Mouse (Mus musculus): ENCODE data around the gene Gm49388. TPM values are rescaled to one million over a fixed set of nuclear protein-coding genes. Genes with fewer than 3 reads are reported as not detected.

Gene Gm49388
- not detected in 2 replicates for polyA plus RNA-seq (2016; fragmentation: Nextera tagmentation; extraction: Ambion mirVana)

DNA sequence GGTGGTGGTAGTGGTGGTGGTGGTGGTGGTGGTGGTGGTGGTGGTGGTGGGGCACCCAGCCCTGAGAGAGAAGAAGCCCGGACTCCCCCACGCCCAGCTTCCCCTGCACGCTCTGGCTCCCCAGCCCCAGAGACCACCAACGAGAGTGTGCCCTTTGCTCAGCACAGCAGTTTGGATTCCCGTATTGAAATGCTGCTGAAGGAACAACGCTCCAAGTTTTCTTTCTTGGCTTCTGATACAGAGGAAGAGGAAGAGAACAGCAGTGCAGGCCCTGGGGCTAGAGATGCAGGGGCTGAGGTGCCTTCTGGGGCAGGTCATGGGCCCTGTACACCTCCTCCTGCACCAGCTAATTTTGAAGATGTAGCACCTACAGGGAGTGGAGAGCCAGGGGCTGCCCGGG, at the start of gene Gm49388:
Gene Gm49388, plus strand, starts transcription at position 301 of the 400 bp plus-strand sequence.
- Histone ChIP-seq H3K4me3 (no peak within 1 kb of the TSS), H3K27ac (replicated peaks) (no peak within 1 kb of the TSS), H3K36me3 (peaks cover 97% of the 10 kb centered on the region), H3K4me1 (no peaks in the 10 kb centered on the region), H3K9ac (replicated peaks) (no peak within 1 kb of the TSS), H3K27me3 (no peaks in the 10 kb centered on the region), H3K9me3 (no peaks in the 10 kb centered on the region), H3K4me2 (replicated peaks) (no peak within 1 kb of the TSS)
- no peak for ATAC-seq (ENCODE audit: low FRiP score, low read depth)
- WGBS: 91% methylated on average over 6 of the region's 7 CpGs

DNA sequence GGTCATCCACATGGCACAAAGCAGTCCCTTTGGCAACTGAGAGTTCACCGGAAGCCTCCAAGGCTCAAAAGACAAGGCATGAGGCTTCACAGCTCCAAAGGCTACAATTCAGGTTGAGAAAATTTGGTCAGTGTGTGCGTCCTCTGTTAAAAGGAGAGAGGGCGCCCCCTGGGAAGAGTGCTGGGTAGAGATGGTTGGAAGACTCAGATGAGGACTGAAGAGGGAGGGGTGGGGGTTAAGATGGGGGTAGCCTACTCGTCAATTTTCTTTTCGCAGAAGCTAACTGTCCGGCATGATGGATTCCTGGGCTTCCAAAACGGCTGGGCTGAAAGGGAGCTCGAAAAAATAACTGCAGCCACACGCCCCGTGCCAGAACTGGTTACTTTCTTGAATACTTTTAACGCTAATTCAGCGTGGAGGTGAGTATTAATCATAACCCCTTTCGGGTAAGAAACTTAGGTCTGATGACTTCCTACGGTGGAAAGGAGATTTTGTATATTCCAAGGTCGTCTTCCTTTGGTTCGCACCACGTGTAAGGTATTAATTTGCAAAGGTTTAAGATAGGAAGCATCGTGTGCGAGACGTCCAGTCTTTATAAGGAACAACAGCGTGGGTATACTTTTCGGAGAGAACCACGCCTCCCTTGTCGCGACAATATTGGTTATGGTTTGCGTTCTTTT, 40.9 kb upstream of the Gm49388 start, which contains the start of gene Fbxl19:
Gene Fbxl19, plus strand, starts transcription at position 178 of the 680 bp plus-strand sequence.
- Histone ChIP-seq H3K9me3 (no peaks in the 10 kb centered on the region), H3K9ac (replicated peaks) (peak within 1 kb of the TSS; percentile 97), H3K4me3 (peak within 1 kb of the TSS; percentile 93)

DNA sequence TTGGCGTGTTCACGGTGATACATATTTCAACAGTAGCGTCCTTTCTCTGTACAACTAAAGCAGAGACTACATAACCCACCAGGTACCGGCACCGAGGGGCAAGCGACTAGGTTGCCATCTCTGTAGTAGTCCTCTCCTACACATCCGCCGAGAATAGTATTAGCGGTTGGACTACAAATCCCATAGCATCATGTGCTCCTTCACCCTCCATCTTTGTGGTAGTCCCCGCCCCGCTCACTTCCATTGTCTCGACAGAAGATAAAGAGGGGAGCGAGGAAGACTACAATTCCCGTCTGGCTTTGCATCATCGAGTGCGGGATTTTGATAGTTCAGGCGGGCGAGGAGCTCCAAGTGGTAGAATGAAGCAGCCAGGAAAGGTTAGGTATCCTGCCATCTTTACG, 40.2 kb upstream of the Gm49388 start:
- H3K4me3 ChIP-seq: peak overlapping the region; percentile 93
- H3K4me1 ChIP-seq: peaks cover 21% of the 10 kb centered on the region
- peak overlapping the region; percentile 92 for H3K27ac ChIP-seq (replicated peaks)
- peaks cover 25% of the 10 kb centered on the region for H3K36me3 ChIP-seq
- ATAC-seq (ENCODE audit: low FRiP score, low read depth): peak; percentile 83
- no peaks in the 10 kb centered on the region for H3K27me3 ChIP-seq
- H3K9ac ChIP-seq (replicated peaks): peak overlapping the region; percentile 97
- WGBS: under 1% methylated on average over 19 of the region's 19 CpGs
- H3K4me2 ChIP-seq (replicated peaks): peak overlapping the region; percentile 85
- H3K9me3 ChIP-seq: no peaks in the 10 kb centered on the region

More for the DNA sequence above, 40.9 kb upstream of the Gm49388 start, which contains the start of gene Fbxl19:
- Histone ChIP-seq H3K27me3 (no peaks in the 10 kb centered on the region), H3K27ac (replicated peaks) (peak within 1 kb of the TSS; percentile 92), H3K36me3 (peaks cover 17% of the 10 kb centered on the region), H3K4me1 (peaks cover 21% of the 10 kb centered on the region), H3K4me2 (replicated peaks) (peak within 1 kb of the TSS; percentile 85)
- 1% methylated on average over 26 of the region's 26 CpGs for WGBS
- ATAC-seq (ENCODE audit: low FRiP score, low read depth): no peak; the same call in 1 of the 2 replicates

DNA sequence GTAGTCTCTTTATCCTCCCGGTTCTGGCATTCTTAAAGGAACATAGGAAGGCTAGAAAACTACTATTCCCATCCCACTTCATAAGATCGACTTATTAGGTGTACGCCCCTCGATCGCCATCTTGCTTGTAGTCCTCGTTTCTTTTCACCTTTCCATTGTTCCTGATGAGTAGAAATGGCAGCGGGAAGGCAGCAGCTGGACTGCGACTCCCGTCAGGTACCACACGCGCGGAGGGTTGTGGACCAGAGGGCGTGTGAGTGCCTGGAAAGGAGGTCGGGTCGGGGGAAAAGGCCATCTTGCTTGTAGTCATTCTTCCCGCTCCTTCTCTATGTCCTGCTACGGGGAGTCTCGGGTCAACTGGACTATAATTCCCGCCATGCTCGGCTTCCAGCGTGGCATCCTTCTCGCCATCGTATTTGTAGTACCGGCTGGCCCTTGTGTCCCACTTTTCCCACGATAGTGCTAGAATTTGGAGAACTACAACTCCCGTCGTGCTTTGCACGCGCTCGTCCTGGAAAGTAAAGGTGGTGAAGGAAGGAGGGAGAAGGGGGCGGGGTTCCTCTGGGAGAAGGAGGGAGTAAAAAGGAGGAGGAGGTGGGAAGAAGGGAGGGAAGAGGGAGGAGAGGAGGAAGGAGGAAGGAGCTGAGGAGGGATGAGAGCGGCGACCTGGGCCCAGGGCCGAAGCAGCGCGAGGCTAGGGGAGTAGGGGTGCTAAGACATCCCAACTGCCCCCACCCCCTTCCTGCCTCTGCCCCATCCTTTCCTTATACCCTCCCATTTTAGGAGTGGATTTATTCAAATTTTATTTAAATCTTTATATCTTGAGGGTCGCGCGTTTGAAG, 39.5 kb upstream of the Gm49388 start:
- H3K4me3 ChIP-seq: peak overlapping the region; percentile 93
- peak; percentile 78 for ATAC-seq (ENCODE audit: low FRiP score, low read depth)
- H3K36me3 ChIP-seq: peaks cover 31% of the 10 kb centered on the region
- under 1% methylated on average over 38 of the region's 39 CpGs for WGBS
- H3K27ac ChIP-seq (replicated peaks): peak overlapping the region; percentile 92
- peaks cover 21% of the 10 kb centered on the region for H3K4me1 ChIP-seq
- no peaks in the 10 kb centered on the region for H3K27me3 ChIP-seq
- peak overlapping the region; percentile 97 for H3K9ac ChIP-seq (replicated peaks)
- H3K9me3 ChIP-seq: no peaks in the 10 kb centered on the region
- H3K4me2 ChIP-seq (replicated peaks): peak overlapping the region; percentile 85

DNA sequence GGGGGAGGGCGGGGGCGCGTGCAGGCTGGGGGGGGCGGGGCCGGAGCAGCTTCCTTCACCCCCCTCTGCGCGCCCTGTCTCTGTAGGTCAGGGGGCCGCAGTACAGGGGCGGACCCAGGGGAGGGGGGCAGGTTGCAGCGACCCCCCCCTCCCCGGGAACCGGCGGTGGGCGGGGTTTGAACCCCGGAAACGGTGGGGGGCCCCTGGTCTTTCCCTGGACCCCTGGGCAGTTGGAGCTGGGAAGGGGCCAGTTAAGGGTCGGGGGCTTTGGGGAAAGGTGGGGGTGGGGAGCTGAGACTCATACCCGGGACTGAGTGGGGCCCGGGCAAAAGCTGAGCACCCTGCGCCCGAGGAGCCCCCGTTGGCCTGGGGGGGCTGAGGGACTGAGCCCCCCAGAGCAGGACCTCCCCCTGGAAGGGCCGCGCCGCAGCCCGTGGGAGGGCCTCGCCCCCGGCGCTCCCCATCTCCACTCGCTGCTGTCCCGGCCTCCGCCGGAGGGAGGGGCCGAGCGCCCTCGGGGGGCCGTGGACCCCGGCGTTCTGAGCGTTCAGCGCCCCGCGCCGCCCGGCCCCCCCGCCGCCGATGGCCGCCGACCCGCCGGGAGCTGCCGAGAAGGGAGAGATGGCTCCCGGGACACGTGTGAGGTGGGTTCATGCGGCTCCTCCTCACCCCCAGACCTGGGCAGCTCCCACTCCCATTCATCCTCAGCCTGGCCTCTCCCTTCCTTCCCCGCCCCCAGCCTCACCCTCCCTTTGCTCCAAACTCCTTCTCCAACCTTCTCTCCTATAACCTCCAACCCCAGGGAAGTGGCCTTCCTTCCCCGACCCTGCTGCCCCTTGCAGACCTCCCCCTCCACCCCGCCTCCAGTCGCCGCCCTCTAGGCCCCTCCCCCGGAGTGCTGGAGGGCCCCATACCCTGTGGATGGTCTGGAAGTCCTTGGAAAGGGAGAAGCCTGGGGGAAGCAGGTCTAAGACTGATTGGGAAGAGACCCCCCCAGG, 38.6 kb upstream of the Gm49388 start:
- peaks cover 40% of the 10 kb centered on the region for H3K36me3 ChIP-seq
- ATAC-seq (ENCODE audit: low FRiP score, low read depth): peak; percentile 16
- WGBS: under 1% methylated on average over 35 of the region's 62 CpGs

GRCm38 (mm10) chr7:127747559-127748234, 37.7 kb upstream of the Gm49388 start:
- H3K4me2 ChIP-seq (replicated peaks): peak overlapping the region; percentile 85
- H3K9ac ChIP-seq (replicated peaks): peak overlapping the region; percentile 97
- H3K4me3 ChIP-seq: peak overlapping the region; percentile 93
- peak overlapping the region; percentile 92 for H3K27ac ChIP-seq (replicated peaks)
- no peaks in the 10 kb centered on the region for H3K27me3 ChIP-seq
- 32% methylated on average over 6 of the region's 6 CpGs for WGBS
- ATAC-seq (ENCODE audit: low FRiP score, low read depth): no peak
- H3K36me3 ChIP-seq: peaks cover 49% of the 10 kb centered on the region
- H3K4me1 ChIP-seq: peaks cover 21% of the 10 kb centered on the region
- H3K9me3 ChIP-seq: no peaks in the 10 kb centered on the region

More for the DNA sequence above, 38.6 kb upstream of the Gm49388 start:
- Histone ChIP-seq H3K9me3 (no peaks in the 10 kb centered on the region), H3K27me3 (no peaks in the 10 kb centered on the region), H3K4me3 (peak overlapping the region; percentile 93), H3K4me1 (peaks cover 21% of the 10 kb centered on the region), H3K27ac (replicated peaks) (peak overlapping the region; percentile 92), H3K9ac (replicated peaks) (peak overlapping the region; percentile 97), H3K4me2 (replicated peaks) (peak overlapping the region; percentile 85)

DNA sequence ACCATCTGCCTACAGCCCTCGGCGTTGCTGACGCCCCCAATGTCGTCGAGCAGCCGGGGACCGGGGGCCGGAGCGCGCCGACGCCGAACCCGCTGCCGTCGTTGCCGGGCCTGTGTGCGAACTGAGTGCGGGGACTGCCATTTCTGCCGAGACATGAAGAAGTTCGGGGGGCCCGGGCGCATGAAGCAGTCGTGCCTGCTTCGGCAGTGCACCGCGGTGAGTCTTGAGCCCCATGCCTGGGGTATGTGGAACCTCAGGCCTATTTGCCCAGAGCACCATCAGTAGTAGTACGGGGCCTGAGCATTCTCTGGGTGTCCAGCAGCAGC, 37.2 kb upstream of the Gm49388 start:
- Histone ChIP-seq H3K9me3 (no peaks in the 10 kb centered on the region), H3K4me2 (replicated peaks) (peak overlapping the region; percentile 85), H3K27ac (replicated peaks) (no peak overlapping the region), H3K4me1 (peaks cover 21% of the 10 kb centered on the region), H3K4me3 (peak overlapping the region; percentile 93), H3K36me3 (peaks cover 54% of the 10 kb centered on the region), H3K27me3 (no peaks in the 10 kb centered on the region), H3K9ac (replicated peaks) (no peak overlapping the region; the same call in 1 of the 2 replicates)
- 91% methylated on average over 28 of the region's 28 CpGs for WGBS
- no peak for ATAC-seq (ENCODE audit: low FRiP score, low read depth)

GRCm38 (mm10) chr7:127750131-127751127, 35.0 kb upstream of the Gm49388 start:
- peaks cover 13% of the 10 kb centered on the region for H3K4me1 ChIP-seq
- no peaks in the 10 kb centered on the region for H3K9me3 ChIP-seq
- H3K27me3 ChIP-seq: no peaks in the 10 kb centered on the region
- no peak overlapping the region for H3K27ac ChIP-seq (replicated peaks)
- ATAC-seq (ENCODE audit: low FRiP score, low read depth): no peak
- H3K9ac ChIP-seq (replicated peaks): no peak overlapping the region; the same call in 1 of the 2 replicates
- H3K36me3 ChIP-seq: peaks cover 76% of the 10 kb centered on the region
- no peak overlapping the region for H3K4me3 ChIP-seq
- H3K4me2 ChIP-seq (replicated peaks): no peak overlapping the region
- 85% methylated on average over 19 of the region's 19 CpGs for WGBS

- Histone ChIP-seq H3K9ac (replicated peaks) (no peak overlapping the region), H3K4me1 (peaks cover 15% of the 10 kb centered on the region), H3K27ac (replicated peaks) (no peak overlapping the region), H3K4me2 (replicated peaks) (no peak overlapping the region), H3K27me3 (no peaks in the 10 kb centered on the region), H3K36me3 (peaks cover 88% of the 10 kb centered on the region), H3K4me3 (no peak overlapping the region), H3K9me3 (no peaks in the 10 kb centered on the region)
- no peak for ATAC-seq (ENCODE audit: low FRiP score, low read depth)
- 94% methylated on average over 5 of the region's 5 CpGs for WGBS
Observed at GRCm38 (mm10) chr7:127751619-127752018, 33.8 kb upstream of the Gm49388 start.

DNA sequence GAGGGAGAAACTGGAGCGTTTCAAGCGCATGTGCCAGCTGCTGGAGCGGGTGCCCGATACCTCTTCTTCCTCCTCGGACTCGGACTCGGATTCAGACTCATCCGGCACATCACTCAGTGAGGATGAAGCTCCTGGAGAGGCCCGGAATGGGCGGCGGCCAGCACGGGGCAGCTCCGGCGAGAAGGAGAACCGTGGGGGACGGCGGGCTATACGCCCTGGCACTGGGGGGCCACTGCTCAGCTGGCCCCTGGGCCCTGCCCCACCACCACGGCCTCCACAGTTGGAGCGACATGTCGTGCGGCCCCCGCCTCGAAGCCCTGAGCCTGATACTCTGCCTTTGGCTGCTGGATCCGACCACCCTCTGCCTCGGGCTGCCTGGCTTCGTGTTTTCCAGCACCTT, 33.3 kb upstream of the Gm49388 start:
- H3K4me1 ChIP-seq: peaks cover 16% of the 10 kb centered on the region
- no peak overlapping the region for H3K4me3 ChIP-seq
- H3K9ac ChIP-seq (replicated peaks): no peak overlapping the region
- no peak for ATAC-seq (ENCODE audit: low FRiP score, low read depth)
- no peak overlapping the region for H3K27ac ChIP-seq (replicated peaks)
- no peaks in the 10 kb centered on the region for H3K27me3 ChIP-seq
- peaks cover 93% of the 10 kb centered on the region for H3K36me3 ChIP-seq
- H3K4me2 ChIP-seq (replicated peaks): no peak overlapping the region
- H3K9me3 ChIP-seq: no peaks in the 10 kb centered on the region
- 96% methylated on average over 27 of the region's 27 CpGs for WGBS
